Mouse (Mus musculus): ENCODE measurements around the gene Gabpb2. TPM values are rescaled to one million over a fixed set of nuclear protein-coding genes. Genes with fewer than 3 reads are reported as not detected.
A peak's percentile ranks its signal among the peaks of the same experiment; 100 is the strongest.
"Not testable (repeated sequence)": the region's sequence is repeated elsewhere in the genome, so short reads cannot be mapped to it uniquely, and the experiment has no call there.

The Gabpb2 gene
- total and polyA plus RNA-seq, 2 experiments from 2014 or later, result 1.6 to 6.5 TPM

DNA sequence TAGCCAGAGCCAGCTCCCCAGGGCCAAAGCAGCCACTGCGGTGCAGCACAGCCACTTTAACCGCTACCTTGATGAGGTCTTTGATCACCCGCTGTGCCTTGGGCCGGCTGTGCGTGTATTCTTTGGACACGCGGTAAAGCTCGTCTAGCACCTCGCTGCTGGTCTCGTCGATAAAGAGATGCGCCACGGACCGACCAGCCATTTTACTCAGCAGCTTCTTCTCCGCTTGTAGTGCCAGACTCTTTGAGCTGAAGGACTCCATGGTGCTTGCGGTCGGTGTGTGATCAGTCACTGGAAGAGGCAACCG, 77.5 kb downstream of the Gabpb2 start:
- Histone ChIP-seq H3K27ac (ENCODE audit: low read depth, low read length) (no peak overlapping the region), H3K9ac (replicated peaks; ENCODE audit: low read length, poor library complexity, severe bottlenecking) (no peak overlapping the region), H3K9me3 (ENCODE audit: low read length) (no peaks in the 10 kb centered on the region), H3K27me3 (ENCODE audit: insufficient read depth, low read length) (no peaks in the 10 kb centered on the region), H3K4me1 (ENCODE audit: insufficient read depth, low read length) (no peaks in the 10 kb centered on the region), H3K36me3 (ENCODE audit: insufficient read depth, low read length) (peaks cover 14% of the 10 kb centered on the region), H3K4me2 (ENCODE audit: low read depth, low read length, poor library complexity, severe bottlenecking) (no peak overlapping the region), H3K4me3 (ENCODE audit: low read depth, low read length) (no peak overlapping the region)
- TF ChIP-seq CTCF (IDR thresholded peaks at IDR 0.05), result no peak
- 61% methylated on average over 18 of the region's 18 CpGs for WGBS
- no peak for DNase-seq (ENCODE audit: low spot score)
- no peak for ATAC-seq (ENCODE audit: low FRiP score)

DNA sequence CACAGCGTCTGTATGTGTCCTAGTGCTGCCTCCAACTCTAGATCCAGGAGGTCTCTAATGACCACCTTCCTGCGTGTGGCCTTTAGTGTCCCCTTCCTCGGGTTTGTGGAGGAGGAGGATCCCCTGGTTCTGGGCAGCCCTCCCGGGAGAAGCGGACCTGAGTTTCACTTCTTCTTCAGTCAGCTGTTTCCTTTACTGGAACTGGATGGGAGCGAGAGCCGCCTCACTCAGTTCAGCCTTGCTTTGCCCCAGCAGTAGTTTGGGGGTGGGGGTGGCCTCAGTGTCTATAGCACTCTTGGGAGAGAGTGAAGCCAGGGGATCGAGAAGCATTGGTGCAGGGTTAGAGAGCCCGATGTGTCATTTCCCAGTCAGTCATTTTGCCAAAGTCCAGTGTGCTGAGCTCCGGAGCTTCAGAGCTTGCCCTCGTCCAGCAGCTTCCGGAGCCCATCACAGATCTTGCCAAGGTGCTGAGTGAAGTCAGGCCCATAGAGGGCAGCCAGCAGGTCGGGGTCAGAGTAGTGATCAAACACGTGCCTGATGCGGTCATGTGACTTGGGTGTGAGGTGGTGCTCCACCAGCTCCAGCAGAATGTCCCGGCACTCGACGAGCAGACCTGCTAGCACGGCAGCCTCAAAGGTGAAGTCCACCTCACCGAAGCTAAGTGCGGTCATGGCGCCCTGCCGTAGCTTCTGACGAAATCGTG, 78.0 kb downstream of the Gabpb2 start:
- no peak for DNase-seq (ENCODE audit: low spot score)
- Histone ChIP-seq H3K27me3 (ENCODE audit: insufficient read depth, low read length) (no peaks in the 10 kb centered on the region), H3K9me3 (ENCODE audit: low read length) (no peaks in the 10 kb centered on the region), H3K9ac (replicated peaks; ENCODE audit: low read length, poor library complexity, severe bottlenecking) (no peak overlapping the region), H3K4me3 (ENCODE audit: low read depth, low read length) (no peak overlapping the region), H3K4me1 (ENCODE audit: insufficient read depth, low read length) (no peaks in the 10 kb centered on the region), H3K4me2 (ENCODE audit: low read depth, low read length, poor library complexity, severe bottlenecking) (no peak overlapping the region), H3K36me3 (ENCODE audit: insufficient read depth, low read length) (peaks cover 14% of the 10 kb centered on the region), H3K27ac (ENCODE audit: low read depth, low read length) (no peak overlapping the region)
- no peak for TF ChIP-seq CTCF (IDR thresholded peaks at IDR 0.05)
- no peak for ATAC-seq (ENCODE audit: low FRiP score)
- WGBS, result 72% methylated on average over 25 of the region's 25 CpGs

DNA sequence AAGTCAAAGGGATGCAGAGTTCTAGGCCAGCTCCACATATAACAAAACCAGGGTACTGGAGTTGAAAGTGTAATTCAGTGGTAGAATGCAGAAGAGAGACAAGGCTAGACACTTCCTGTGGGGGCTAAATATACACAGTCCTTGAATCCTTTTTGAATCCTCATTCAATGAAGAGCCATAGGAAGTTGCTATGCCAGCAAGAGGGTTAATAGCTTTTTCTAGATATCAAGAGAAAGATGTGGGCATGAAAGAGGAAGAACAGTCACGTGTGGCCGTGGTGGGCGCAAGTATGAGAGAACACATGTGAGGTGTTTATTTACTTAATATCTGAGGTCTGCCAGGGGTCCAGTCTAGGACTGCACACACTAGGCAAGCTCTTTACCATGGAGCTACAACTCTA, 81.4 kb downstream of the Gabpb2 start:
- ATAC-seq (ENCODE audit: low FRiP score), result no peak
- H3K27ac ChIP-seq (ENCODE audit: low read depth, low read length), result no peak overlapping the region
- no peaks in the 10 kb centered on the region for H3K27me3 ChIP-seq (ENCODE audit: insufficient read depth, low read length)
- H3K4me3 ChIP-seq (ENCODE audit: low read depth, low read length), result no peak overlapping the region
- TF ChIP-seq CTCF (IDR thresholded peaks at IDR 0.05), result no peak
- WGBS, result 90% methylated on average over 3 of the region's 3 CpGs
- peaks cover 6% of the 10 kb centered on the region; the same call in 1 of the 2 replicates for H3K4me1 ChIP-seq (ENCODE audit: insufficient read depth, low read length)
- no peak overlapping the region for H3K4me2 ChIP-seq (ENCODE audit: low read depth, low read length, poor library complexity, severe bottlenecking)
- peaks cover 9% of the 10 kb centered on the region for H3K36me3 ChIP-seq (ENCODE audit: insufficient read depth, low read length)
- H3K9me3 ChIP-seq (ENCODE audit: low read length), result no peaks in the 10 kb centered on the region
- DNase-seq (ENCODE audit: low spot score), result no peak
- no peak overlapping the region for H3K9ac ChIP-seq (replicated peaks; ENCODE audit: low read length, poor library complexity, severe bottlenecking)

DNA sequence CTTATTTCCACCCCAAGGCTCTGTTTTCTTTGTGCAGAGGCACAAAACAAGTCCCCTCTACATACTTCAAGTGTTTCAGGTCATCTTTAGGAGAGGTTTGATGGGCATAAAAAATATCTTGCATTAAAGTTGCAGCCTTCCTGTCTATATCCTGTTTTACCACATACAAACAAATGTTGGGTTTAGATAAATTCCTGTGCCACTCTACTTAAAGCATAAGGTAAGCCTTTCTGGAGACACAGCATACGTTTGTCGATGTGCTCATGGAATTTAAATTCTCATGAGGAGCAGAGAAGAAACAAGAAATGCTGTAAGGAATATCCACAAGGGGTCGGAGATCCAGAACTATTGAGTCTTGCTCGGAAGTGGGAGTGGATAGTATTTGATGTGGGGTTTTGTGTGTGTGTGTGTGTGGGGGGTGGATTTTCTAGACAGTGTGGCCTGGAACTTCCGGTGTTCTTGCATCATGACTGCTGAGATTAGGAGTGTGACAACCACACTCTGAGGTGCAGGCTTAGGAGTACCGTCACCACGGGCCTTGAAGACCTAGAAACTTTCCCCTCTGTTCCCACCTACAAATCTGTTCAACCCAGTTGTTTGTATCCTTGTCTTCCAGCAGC, 82.2 kb downstream of the Gabpb2 start:
- no peak for TF ChIP-seq CTCF (IDR thresholded peaks at IDR 0.05)
- Histone ChIP-seq H3K9ac (replicated peaks; ENCODE audit: low read length, poor library complexity, severe bottlenecking) (no peak overlapping the region), H3K27ac (ENCODE audit: low read depth, low read length) (no peak overlapping the region)

DNA sequence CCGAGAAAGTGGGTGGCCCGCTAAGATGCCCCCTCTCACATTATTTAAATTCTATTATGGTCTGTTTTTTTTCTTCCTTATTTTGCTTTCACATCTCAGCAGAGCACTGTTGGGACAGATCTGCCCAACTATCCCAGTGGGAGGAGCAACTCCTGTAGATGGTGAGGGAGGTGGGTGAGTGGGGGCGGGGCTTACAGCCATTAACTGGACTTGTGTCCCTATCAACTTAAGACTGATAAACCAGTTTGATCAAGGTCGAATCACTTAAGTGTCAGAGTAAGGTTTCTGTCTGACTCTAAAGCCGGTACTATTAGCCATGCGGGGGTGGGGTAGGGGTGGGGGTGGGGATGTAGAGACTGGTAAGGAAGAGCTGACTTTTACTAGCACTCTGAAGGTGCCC, 82.7 kb downstream of the Gabpb2 start:
- no peaks in the 10 kb centered on the region for H3K27me3 ChIP-seq (ENCODE audit: insufficient read depth, low read length)
- H3K4me1 ChIP-seq (ENCODE audit: insufficient read depth, low read length), result peaks cover 6% of the 10 kb centered on the region; the same call in 1 of the 2 replicates
- H3K9ac ChIP-seq (replicated peaks; ENCODE audit: low read length, poor library complexity, severe bottlenecking), result no peak overlapping the region; the same call in 1 of the 2 replicates
- no peak overlapping the region for H3K27ac ChIP-seq (ENCODE audit: low read depth, low read length)
- no peak for TF ChIP-seq CTCF (IDR thresholded peaks at IDR 0.05)
- no peaks in the 10 kb centered on the region for H3K9me3 ChIP-seq (ENCODE audit: low read length)
- ATAC-seq (ENCODE audit: low FRiP score), result no peak
- peak; percentile 22 for DNase-seq (ENCODE audit: low spot score)
- peak overlapping the region; percentile 64 for H3K4me2 ChIP-seq (ENCODE audit: low read depth, low read length, poor library complexity, severe bottlenecking)
- peak overlapping the region; percentile 34 for H3K4me3 ChIP-seq (ENCODE audit: low read depth, low read length)
- peaks cover 4% of the 10 kb centered on the region for H3K36me3 ChIP-seq (ENCODE audit: insufficient read depth, low read length)
- 42% methylated on average over 6 of the region's 6 CpGs for WGBS

More for the DNA sequence above, 82.2 kb downstream of the Gabpb2 start:
- Histone ChIP-seq H3K9me3 (ENCODE audit: low read length) (no peaks in the 10 kb centered on the region), H3K4me2 (ENCODE audit: low read depth, low read length, poor library complexity, severe bottlenecking) (peak overlapping the region; percentile 64), H3K36me3 (ENCODE audit: insufficient read depth, low read length) (peaks cover 8% of the 10 kb centered on the region), H3K4me1 (ENCODE audit: insufficient read depth, low read length) (peaks cover 6% of the 10 kb centered on the region; the same call in 1 of the 2 replicates), H3K4me3 (ENCODE audit: low read depth, low read length) (peak overlapping the region; percentile 34; the same call in 1 of the 2 replicates), H3K27me3 (ENCODE audit: insufficient read depth, low read length) (no peaks in the 10 kb centered on the region)
- ATAC-seq (ENCODE audit: low FRiP score), result no peak
- WGBS, result 87% methylated on average over 7 of the region's 7 CpGs
- no peak for DNase-seq (ENCODE audit: low spot score)

DNA sequence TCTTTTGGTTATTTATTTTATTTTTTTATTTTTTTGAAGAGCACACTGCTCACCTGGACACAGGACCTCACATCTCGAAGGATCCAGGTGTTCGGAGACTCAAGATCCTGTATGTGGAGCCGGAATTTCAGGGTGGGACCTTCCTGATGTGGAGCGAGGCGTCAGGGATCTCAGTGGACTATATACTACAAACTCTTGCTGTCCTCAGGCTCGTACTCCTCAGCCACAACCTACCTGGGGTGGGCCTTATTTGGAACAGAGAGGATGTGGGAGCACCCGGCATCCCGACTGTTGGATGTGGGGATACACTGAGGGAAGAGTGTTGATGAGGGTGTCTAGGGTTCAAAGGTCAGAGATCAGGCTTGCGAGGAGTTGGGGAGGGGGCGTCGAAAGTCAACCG, 83.6 kb downstream of the Gabpb2 start:
- H3K9ac ChIP-seq (replicated peaks; ENCODE audit: low read length, poor library complexity, severe bottlenecking); H3K9me3 ChIP-seq (ENCODE audit: low read length); DNase-seq (ENCODE audit: low spot score); H3K27ac ChIP-seq (ENCODE audit: low read depth, low read length); H3K27me3 ChIP-seq (ENCODE audit: insufficient read depth, low read length); H3K36me3 ChIP-seq (ENCODE audit: insufficient read depth, low read length); H3K4me1 ChIP-seq (ENCODE audit: insufficient read depth, low read length); H3K4me2 ChIP-seq (ENCODE audit: low read depth, low read length, poor library complexity, severe bottlenecking): not testable (repeated sequence)
- ATAC-seq (ENCODE audit: low FRiP score), result peak; percentile 55
- H3K4me3 ChIP-seq (ENCODE audit: low read depth, low read length), result peak overlapping the region; percentile 53; the same call in 1 of the 2 replicates
- no CpG with 5 or more reads among the region's 12 CpGs for WGBS
